Mouse (Mus musculus) forelimb bud, embryonic 11.5 days (tissue): ENCODE measurements around the gene Gm21992.
A peak's percentile ranks its signal among the peaks of the same experiment; 100 is the strongest.

ENCODE experiments used
- DNase-seq: peaks from one replicate; pipeline ENCODE4 v3.0.0-alpha.2; 2012; ENCODE audit warnings: low read depth, low spot score

The Gm21992 gene

GRCm38 (mm10) chr19:4749975-4750374 lies 61.4 kb downstream of the Gm21992 start:
- no peak for DNase-seq

GRCm38 (mm10) chr19:4748493-4748892 lies 62.9 kb downstream of the Gm21992 start:
- DNase-seq = no peak

- DNase-seq = no peak
Measured at GRCm38 (mm10) chr19:4747631-4748312, 63.6 kb downstream of the Gm21992 start.

GRCm38 (mm10) chr19:4746611-4747010 lies 64.8 kb downstream of the Gm21992 start:
- no peak for DNase-seq

- DNase-seq = no peak
Measured at GRCm38 (mm10) chr19:4745681-4746080, 65.7 kb downstream of the Gm21992 start.

GRCm38 (mm10) chr19:4745057-4745456 lies 66.4 kb downstream of the Gm21992 start:
- no peak for DNase-seq

- DNase-seq = no peak
Measured at GRCm38 (mm10) chr19:4744026-4744425, 67.4 kb downstream of the Gm21992 start.

- DNase-seq = peak; percentile 56
Measured at GRCm38 (mm10) chr19:4743524-4743923, 67.9 kb downstream of the Gm21992 start.

GRCm38 (mm10) chr19:4742229-4742628 lies 69.2 kb downstream of the Gm21992 start:
- no peak for DNase-seq

- no peak for DNase-seq
Measured at GRCm38 (mm10) chr19:4741482-4741881, 69.9 kb downstream of the Gm21992 start.

- no peak for DNase-seq
Measured at GRCm38 (mm10) chr19:4739762-4740161, 71.7 kb downstream of the Gm21992 start.

GRCm38 (mm10) chr19:4739053-4739452 lies 72.4 kb downstream of the Gm21992 start:
- DNase-seq = no peak

- no peak for DNase-seq
Measured at GRCm38 (mm10) chr19:4737866-4738265, 73.5 kb downstream of the Gm21992 start.

- no peak for DNase-seq
Measured at GRCm38 (mm10) chr19:4733052-4733451, 78.4 kb downstream of the Gm21992 start.

- no peak for DNase-seq
Measured at GRCm38 (mm10) chr19:4729186-4729585, 82.2 kb downstream of the Gm21992 start.

- no peak for DNase-seq
Measured at GRCm38 (mm10) chr19:4720671-4721244, 90.7 kb downstream of the Gm21992 start.

GRCm38 (mm10) chr19:4720112-4720511 lies 91.3 kb downstream of the Gm21992 start:
- DNase-seq = no peak

- DNase-seq = no peak
Measured at GRCm38 (mm10) chr19:4719351-4719764, 92.1 kb downstream of the Gm21992 start.

GRCm38 (mm10) chr19:4718716-4719115 lies 92.7 kb downstream of the Gm21992 start:
- DNase-seq = no peak

- DNase-seq = no peak
Measured at GRCm38 (mm10) chr19:4717281-4717680, 94.1 kb downstream of the Gm21992 start.

- DNase-seq = no peak
Measured at GRCm38 (mm10) chr19:4716756-4717155, 94.7 kb downstream of the Gm21992 start.

- no peak for DNase-seq
Measured at GRCm38 (mm10) chr19:4713886-4714285, 97.5 kb downstream of the Gm21992 start.

GRCm38 (mm10) chr19:4712781-4713526 lies 98.5 kb downstream of the Gm21992 start:
- no peak for DNase-seq
